25 mouse cellular contexts compared by ENCODE assay signal in the genomic region with DNA sequence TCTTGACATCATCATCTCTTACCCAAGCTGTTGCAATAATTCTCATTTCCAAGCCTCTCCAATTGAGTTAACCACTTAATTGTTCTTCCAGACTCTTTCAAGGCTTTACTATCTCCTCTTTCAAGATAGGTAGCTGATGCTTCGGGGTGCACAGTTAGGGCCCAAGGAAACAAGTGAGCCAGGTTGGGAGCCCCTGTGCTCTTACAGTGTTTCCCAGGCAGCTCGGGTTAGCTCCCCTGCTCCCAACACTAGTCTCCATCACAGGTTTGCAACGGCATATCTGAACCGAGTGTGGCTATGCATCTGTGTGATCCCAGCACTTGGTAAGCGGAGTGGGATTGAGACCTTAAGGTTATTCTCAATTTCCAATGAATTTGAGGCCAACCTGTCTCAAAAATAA.
DNase-seq lines count a peak whose midpoint lies in the region; ATAC-seq lines count a peak whose summit lies in the region.
"Had no signal": no experiment of that assay in that cellular context is flagged by ENCODE, and none has a peak within 500 bp of the region (broad histone marks: within the 10 kb centered on the region; RNA-seq: fewer than 3 reads in every experiment).

No protein-coding gene starts in this region.

- no peak overlapping the region for H3K4me3 ChIP-seq in liver, embryonic 16.5 days (ENCODE audit: low read depth, low read length)
- no peak overlapping the region for H3K4me3 ChIP-seq in intestine, embryonic 15.5 days (replicated peaks)
- H3K4me3 ChIP-seq: embryonic facial prominence, embryonic 12.5 days; embryonic facial prominence, embryonic 15.5 days; forebrain, embryonic 12.5 days; forebrain, embryonic 15.5 days; heart, embryonic 13.5 days; hindbrain, embryonic 13.5 days had no signal

- H3K9ac ChIP-seq in liver, embryonic 16.5 days (ENCODE audit: low read depth, low read length): no peak overlapping the region; the same call in 1 of the 2 replicates
- H3K9ac ChIP-seq in intestine, embryonic 15.5 days: no peak overlapping the region
- H3K9ac ChIP-seq: embryonic facial prominence, embryonic 12.5 days; embryonic facial prominence, embryonic 15.5 days; forebrain, embryonic 12.5 days; forebrain, embryonic 15.5 days; heart, embryonic 13.5 days; hindbrain, embryonic 13.5 days had no signal

- 88% methylated on average over 5 of the region's 5 CpGs for WGBS in liver, embryonic 16.5 days (ENCODE audit: insufficient replicate concordance)
- WGBS in intestine, embryonic 15.5 days: 91% methylated on average over 5 of the region's 5 CpGs

- 0 out of 2 replicates have a peak, but pooled peaks cover 2% of the 10 kb centered on the region for H3K9me3 ChIP-seq in liver, embryonic 16.5 days (replicated peaks; ENCODE audit: control insufficient read depth, low read length)
- H3K9me3 ChIP-seq in intestine, embryonic 15.5 days: no peaks in the 10 kb centered on the region
- H3K9me3 ChIP-seq: embryonic facial prominence, embryonic 12.5 days; embryonic facial prominence, embryonic 15.5 days; forebrain, embryonic 12.5 days; forebrain, embryonic 15.5 days; heart, embryonic 13.5 days; hindbrain, embryonic 13.5 days had no signal

- H3K36me3 ChIP-seq in liver, embryonic 16.5 days (ENCODE audit: control insufficient read depth, insufficient read depth): no peaks in the 10 kb centered on the region
- H3K36me3 ChIP-seq in intestine, embryonic 15.5 days: no peaks in the 10 kb centered on the region
- H3K36me3 ChIP-seq: embryonic facial prominence, embryonic 12.5 days; embryonic facial prominence, embryonic 15.5 days; forebrain, embryonic 12.5 days; forebrain, embryonic 15.5 days; G1E; heart, embryonic 13.5 days; hindbrain, embryonic 13.5 days had no signal

- H3K27me3 ChIP-seq in liver, embryonic 16.5 days (ENCODE audit: control insufficient read depth, insufficient read depth, low read depth, low read length): no peaks in the 10 kb centered on the region
- no peaks in the 10 kb centered on the region for H3K27me3 ChIP-seq in intestine, embryonic 15.5 days (replicated peaks)
- H3K27me3 ChIP-seq: CH12.LX; embryonic facial prominence, embryonic 12.5 days; embryonic facial prominence, embryonic 15.5 days; forebrain, embryonic 12.5 days; forebrain, embryonic 15.5 days; heart, embryonic 13.5 days; hindbrain, embryonic 13.5 days; Patski had no signal

- ATAC-seq in liver, embryonic 16.5 days (ENCODE audit: low read depth): no peak
- ATAC-seq in intestine, embryonic 15.5 days: no peak
- ATAC-seq: forebrain, embryonic 15.5 days; hindbrain, embryonic 16.5 days; Patski had no signal

- peaks cover 35% of the 10 kb centered on the region for H3K4me1 ChIP-seq in liver, embryonic 16.5 days (ENCODE audit: control insufficient read depth, low read depth, low read length)
- no peaks in the 10 kb centered on the region for H3K4me1 ChIP-seq in intestine, embryonic 15.5 days (replicated peaks)
- H3K4me1 ChIP-seq: embryonic facial prominence, embryonic 12.5 days; embryonic facial prominence, embryonic 15.5 days; forebrain, embryonic 12.5 days; forebrain, embryonic 15.5 days; hindbrain, embryonic 13.5 days had no signal

- peak overlapping the region; percentile 99 for H3K27ac ChIP-seq in liver, embryonic 16.5 days (ENCODE audit: low read length)
- no peak overlapping the region for H3K27ac ChIP-seq in intestine, embryonic 15.5 days
- H3K27ac ChIP-seq: embryonic facial prominence, embryonic 12.5 days; embryonic facial prominence, embryonic 15.5 days; forebrain, embryonic 12.5 days; forebrain, embryonic 15.5 days; heart, embryonic 13.5 days; hindbrain, embryonic 13.5 days had no signal

- no peak overlapping the region for H3K4me2 ChIP-seq in liver, embryonic 16.5 days (ENCODE audit: low read depth, low read length)
- H3K4me2 ChIP-seq in intestine, embryonic 15.5 days (replicated peaks): no peak overlapping the region
- H3K4me2 ChIP-seq: embryonic facial prominence, embryonic 12.5 days; embryonic facial prominence, embryonic 15.5 days; forebrain, embryonic 12.5 days; forebrain, embryonic 15.5 days; heart, embryonic 13.5 days; hindbrain, embryonic 13.5 days had no signal

- DNase-seq in heart, adult 11 months: peak; percentile 24
- no peak for DNase-seq in heart, postnatal 4 days
- peak; percentile 10 to 51 for DNase-seq in spleen, postnatal 4 days (ENCODE audit: low spot score in 2 of 2)
- no peak for DNase-seq in spleen, adult 18-20 months
- no peak for DNase-seq in B cell, adult 2 months
- DNase-seq: adrenal gland, postnatal 10 days; adrenal gland, postnatal 36 days; cerebellum, adult 2 months; cerebellum, adult 9-11 months; cerebellum, postnatal 25 days; gastrocnemius, postnatal 10 days; gastrocnemius, postnatal 36 days; heart, postnatal 14 days had no signal

Comparison
In these comparisons a context has a peak if more than half of its experiments do, and no peak if none do; other contexts are left out.
1. DNase-seq: peak in heart, adult 11 months (single experiment) and spleen, postnatal 4 days (2 of 2); none in heart, postnatal 4 days (single experiment), spleen, adult 18-20 months (0 of 2) and B cell, adult 2 months (0 of 2).